Mouse (Mus musculus): Measurements from ENCODE around the gene Dcakd. TPM values are rescaled to one million over a fixed set of nuclear protein-coding genes. Genes with fewer than 3 reads are reported as not detected.

Gene Dcakd
- polyA plus RNA-seq, 1 experiment from 2014 or later: 137 TPM

- Histone ChIP-seq H3K4me1 (peaks cover 47% of the 10 kb centered on the region), H3K36me3 (peaks cover 66% of the 10 kb centered on the region), H3K9me3 (no peaks in the 10 kb centered on the region), H3K27ac (peak overlapping the region; percentile 79; the same call in 1 of the 2 replicates), H3K4me3 (no peak overlapping the region), H3K27me3 (ENCODE audit: insufficient read depth, poor library complexity, severe bottlenecking) (no peaks in the 10 kb centered on the region)
- 76% methylated on average over 14 of the region's 14 CpGs for WGBS
- DNase-seq (ENCODE audit: low spot score): no peak
Observed at GRCm38 (mm10) chr11:102999317-102999970, 28.7 kb downstream of the Dcakd start.

DNA sequence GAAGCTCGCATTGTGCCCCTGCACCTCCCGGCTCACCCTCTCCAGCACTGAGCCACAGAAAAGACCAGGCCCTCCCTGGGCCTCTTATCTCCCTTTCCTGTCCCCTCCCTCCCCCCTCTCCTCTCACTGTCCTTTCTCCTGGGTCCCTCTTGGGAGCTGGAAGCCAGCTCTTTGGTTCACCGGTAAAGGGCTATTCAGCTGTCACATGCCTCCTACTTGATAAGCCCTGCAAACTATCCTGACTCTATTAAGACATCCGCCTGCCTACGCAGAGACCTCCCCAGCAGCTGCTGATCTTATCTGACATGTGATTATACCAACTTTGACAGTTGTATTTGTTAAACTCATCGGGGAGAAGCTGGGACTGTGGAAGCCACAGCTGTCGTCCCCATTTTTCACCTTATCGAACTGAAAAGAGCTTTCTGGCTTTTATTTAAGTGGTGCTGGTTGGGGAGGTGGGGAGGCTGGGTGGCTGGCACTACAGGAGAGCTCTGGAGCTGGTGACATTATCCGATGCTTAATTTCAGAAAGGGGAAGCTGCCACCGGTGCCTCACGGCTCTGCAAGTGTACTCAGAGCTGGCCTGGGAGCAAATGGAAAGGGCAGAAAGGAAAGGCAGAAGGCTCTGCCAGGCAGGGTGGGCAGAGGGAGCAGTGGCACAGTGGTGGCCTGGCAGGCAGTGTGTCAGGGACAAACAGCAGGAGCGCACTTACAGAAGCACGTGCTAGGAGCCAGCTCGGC, 29.4 kb downstream of the Dcakd start:
- H3K4me1 ChIP-seq: peaks cover 47% of the 10 kb centered on the region
- peak overlapping the region; percentile 31 for H3K4me3 ChIP-seq
- no peak for DNase-seq (ENCODE audit: low spot score)
- H3K27ac ChIP-seq: peak overlapping the region; percentile 79
- H3K36me3 ChIP-seq: peaks cover 71% of the 10 kb centered on the region
- no peaks in the 10 kb centered on the region for H3K27me3 ChIP-seq (ENCODE audit: insufficient read depth, poor library complexity, severe bottlenecking)
- 20% methylated on average over 14 of the region's 14 CpGs for WGBS
- no peaks in the 10 kb centered on the region for H3K9me3 ChIP-seq

GRCm38 (mm10) chr11:102998254-102998576, 29.9 kb downstream of the Dcakd start:
- H3K27me3 ChIP-seq (ENCODE audit: insufficient read depth, poor library complexity, severe bottlenecking): no peaks in the 10 kb centered on the region
- peaks cover 66% of the 10 kb centered on the region for H3K36me3 ChIP-seq
- H3K4me3 ChIP-seq: peak overlapping the region; percentile 31
- no peaks in the 10 kb centered on the region for H3K9me3 ChIP-seq
- H3K4me1 ChIP-seq: peaks cover 43% of the 10 kb centered on the region
- peak overlapping the region; percentile 79 for H3K27ac ChIP-seq
- DNase-seq (ENCODE audit: low spot score): no peak
- WGBS: 53% methylated on average over 7 of the region's 7 CpGs

DNA sequence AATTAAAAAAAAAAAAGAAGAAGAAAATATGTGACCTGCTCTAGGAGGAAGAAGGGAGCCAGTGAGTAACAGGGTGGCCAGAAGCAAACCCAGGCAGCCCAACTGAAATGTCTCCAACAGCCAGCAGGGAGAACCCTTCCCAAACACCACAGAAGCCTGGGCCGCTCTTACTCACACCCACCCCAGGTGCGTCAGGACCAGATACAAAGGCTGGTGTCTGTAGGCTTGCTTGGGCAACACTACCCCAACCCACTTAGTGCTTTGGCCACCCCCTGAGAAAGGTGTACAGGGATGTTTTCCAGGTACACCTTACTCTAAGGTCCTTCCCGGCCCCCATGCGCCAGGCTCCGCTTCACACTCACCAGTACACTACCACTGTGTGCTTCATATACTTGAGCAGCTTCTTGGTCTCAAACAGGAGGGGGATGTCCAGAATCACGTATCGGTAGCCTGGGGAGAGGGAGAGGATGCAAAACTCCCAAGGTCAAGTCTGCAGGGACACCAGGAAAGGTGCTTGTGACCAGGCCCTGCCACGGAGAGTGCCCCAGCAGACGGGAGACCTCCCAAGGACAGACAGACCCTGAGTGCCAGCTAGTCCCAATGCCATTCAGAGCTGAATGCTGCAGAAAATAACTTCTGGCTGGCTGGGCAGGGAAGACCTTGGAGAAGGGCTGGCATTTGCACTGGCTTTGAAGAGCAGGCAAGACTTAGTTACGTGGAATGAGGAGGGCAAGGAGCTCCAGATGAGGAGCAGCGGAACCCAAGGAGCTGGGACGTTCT, 31.0 kb downstream of the Dcakd start:
- 92% methylated on average over 12 of the region's 12 CpGs for WGBS
- Histone ChIP-seq H3K9me3 (no peaks in the 10 kb centered on the region), H3K4me1 (peaks cover 42% of the 10 kb centered on the region), H3K27ac (peak overlapping the region; percentile 79; the same call in 1 of the 2 replicates), H3K36me3 (peaks cover 62% of the 10 kb centered on the region), H3K4me3 (no peak overlapping the region), H3K27me3 (ENCODE audit: insufficient read depth, poor library complexity, severe bottlenecking) (peaks cover 4% of the 10 kb centered on the region)
- DNase-seq (ENCODE audit: low spot score): no peak

- Histone ChIP-seq H3K27me3 (ENCODE audit: insufficient read depth, poor library complexity, severe bottlenecking) (peaks cover 12% of the 10 kb centered on the region), H3K4me1 (peaks cover 50% of the 10 kb centered on the region), H3K4me3 (no peak overlapping the region), H3K36me3 (peaks cover 62% of the 10 kb centered on the region), H3K27ac (no peak overlapping the region), H3K9me3 (no peaks in the 10 kb centered on the region)
- no peak for DNase-seq (ENCODE audit: low spot score)
- WGBS: 81% methylated on average over 7 of the region's 7 CpGs
Observed at GRCm38 (mm10) chr11:102996385-102996784, 31.7 kb downstream of the Dcakd start.

DNA sequence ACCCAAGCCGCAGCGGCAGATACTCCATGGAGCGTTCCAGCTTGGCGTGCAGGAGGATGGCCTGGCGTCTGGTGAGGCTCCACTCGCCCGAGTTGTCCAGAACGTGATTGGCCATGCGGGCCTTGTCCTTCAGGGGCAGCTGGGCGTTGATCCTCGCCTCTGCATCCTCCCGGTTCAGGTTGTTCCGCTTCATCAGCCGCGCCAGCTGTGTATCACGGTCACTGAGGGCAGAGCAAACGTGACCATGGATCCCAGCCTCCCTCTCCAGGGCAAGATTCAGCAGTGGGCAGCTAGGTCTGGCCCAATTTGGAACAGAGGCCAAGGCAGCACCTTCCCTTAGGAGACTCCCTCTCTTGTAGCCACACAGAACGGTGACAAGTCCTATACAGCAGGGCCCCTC, 33.2 kb downstream of the Dcakd start:
- peaks cover 49% of the 10 kb centered on the region for H3K4me1 ChIP-seq
- no peak for DNase-seq (ENCODE audit: low spot score)
- peaks cover 58% of the 10 kb centered on the region for H3K36me3 ChIP-seq
- H3K27ac ChIP-seq: no peak overlapping the region
- H3K27me3 ChIP-seq (ENCODE audit: insufficient read depth, poor library complexity, severe bottlenecking): peaks cover 26% of the 10 kb centered on the region
- H3K4me3 ChIP-seq: no peak overlapping the region
- no peaks in the 10 kb centered on the region for H3K9me3 ChIP-seq
- 92% methylated on average over 18 of the region's 18 CpGs for WGBS

DNA sequence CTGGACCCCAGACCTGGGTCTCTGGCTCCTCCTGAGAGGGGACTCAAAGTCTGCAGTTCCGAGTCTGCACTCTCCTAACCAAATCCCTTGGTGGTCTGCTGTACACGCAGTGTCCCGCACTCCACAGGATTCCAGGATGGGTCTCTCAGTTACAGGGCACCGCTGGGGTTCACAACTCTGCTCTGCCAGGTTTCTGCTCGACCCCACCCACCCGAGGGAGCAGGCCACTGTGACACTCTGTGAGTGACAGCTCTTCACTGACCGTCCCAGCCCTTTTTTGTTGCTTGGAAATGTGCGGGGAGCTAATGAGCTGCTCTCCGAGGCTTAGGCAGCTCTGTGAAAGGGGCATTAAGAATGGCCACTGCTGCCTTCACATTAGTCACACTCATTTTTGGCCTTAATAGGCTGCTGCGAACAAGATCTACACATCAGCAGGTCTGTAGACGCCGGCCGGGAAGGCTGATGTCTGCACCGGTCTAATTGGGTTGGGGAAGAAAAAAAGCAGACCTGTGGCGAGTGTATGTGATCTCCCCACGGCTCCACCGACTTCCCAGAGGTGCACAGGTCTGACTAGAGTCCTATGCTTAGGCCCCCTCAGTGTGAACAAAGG, 34.6 kb downstream of the Dcakd start:
- no peak for DNase-seq (ENCODE audit: low spot score)

GRCm38 (mm10) chr11:102992940-102993339, 35.2 kb downstream of the Dcakd start:
- H3K27me3 ChIP-seq (ENCODE audit: insufficient read depth, poor library complexity, severe bottlenecking): peaks cover 46% of the 10 kb centered on the region
- peaks cover 41% of the 10 kb centered on the region for H3K36me3 ChIP-seq

More for the DNA sequence above, 34.6 kb downstream of the Dcakd start:
- Histone ChIP-seq H3K27ac (no peak overlapping the region), H3K4me1 (peaks cover 42% of the 10 kb centered on the region), H3K27me3 (ENCODE audit: insufficient read depth, poor library complexity, severe bottlenecking) (peaks cover 40% of the 10 kb centered on the region), H3K36me3 (peaks cover 46% of the 10 kb centered on the region), H3K9me3 (no peaks in the 10 kb centered on the region), H3K4me3 (no peak overlapping the region)
- 60% methylated on average over 17 of the region's 17 CpGs for WGBS

GRCm38 (mm10) chr11:102991681-102992080, 36.5 kb downstream of the Dcakd start:
- H3K9me3 ChIP-seq: no peaks in the 10 kb centered on the region
- H3K36me3 ChIP-seq: peaks cover 29% of the 10 kb centered on the region
- WGBS: 1% methylated on average over 16 of the region's 16 CpGs
- peaks cover 28% of the 10 kb centered on the region for H3K4me1 ChIP-seq
- peaks cover 53% of the 10 kb centered on the region for H3K27me3 ChIP-seq (ENCODE audit: insufficient read depth, poor library complexity, severe bottlenecking)
- peak overlapping the region; percentile 52 for H3K4me3 ChIP-seq
- H3K27ac ChIP-seq: peak overlapping the region; percentile 49
- no peak for DNase-seq (ENCODE audit: low spot score)

More at GRCm38 (mm10) chr11:102992940-102993339, 35.2 kb downstream of the Dcakd start:
- DNase-seq (ENCODE audit: low spot score): peak; percentile 90
- peaks cover 36% of the 10 kb centered on the region for H3K4me1 ChIP-seq
- H3K9me3 ChIP-seq: no peaks in the 10 kb centered on the region
- H3K4me3 ChIP-seq: no peak overlapping the region
- no peak overlapping the region for H3K27ac ChIP-seq
- WGBS: 5% methylated on average over 5 of the region's 5 CpGs

- Histone ChIP-seq H3K4me1 (peaks cover 28% of the 10 kb centered on the region), H3K36me3 (peaks cover 15% of the 10 kb centered on the region), H3K27ac (peak overlapping the region; percentile 72), H3K9me3 (no peaks in the 10 kb centered on the region), H3K27me3 (ENCODE audit: insufficient read depth, poor library complexity, severe bottlenecking) (peaks cover 63% of the 10 kb centered on the region), H3K4me3 (peak overlapping the region; percentile 64)
- no peak for DNase-seq (ENCODE audit: low spot score)
- WGBS: 2% methylated on average over 29 of the region's 29 CpGs
Observed at GRCm38 (mm10) chr11:102990152-102990663, 37.9 kb downstream of the Dcakd start.

DNA sequence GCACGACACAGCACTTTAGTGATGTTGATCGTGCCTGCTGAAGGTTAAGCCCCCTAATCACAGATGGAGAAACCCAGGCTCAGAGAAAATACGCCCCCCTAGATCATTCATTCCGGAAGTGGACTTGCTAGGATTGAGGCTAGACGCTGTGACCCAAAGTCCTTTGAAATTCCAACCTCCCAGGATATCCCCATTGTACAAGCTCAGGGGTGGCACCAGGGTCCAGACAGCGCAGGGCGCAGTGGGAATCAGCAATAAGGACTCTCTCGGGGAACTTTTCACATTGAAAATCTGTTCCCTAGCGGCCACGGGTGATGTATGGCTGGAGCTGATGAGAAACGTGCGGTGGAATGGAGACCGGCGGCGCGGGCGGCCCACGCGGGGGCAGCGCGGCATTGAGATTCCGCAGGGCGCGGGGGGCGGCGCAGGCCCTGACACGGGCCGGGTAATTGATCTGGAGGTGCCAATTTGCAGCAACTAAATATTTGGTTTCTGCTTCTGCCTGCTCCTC, 38.4 kb downstream of the Dcakd start:
- H3K4me1 ChIP-seq: peaks cover 28% of the 10 kb centered on the region
- H3K27me3 ChIP-seq (ENCODE audit: insufficient read depth, poor library complexity, severe bottlenecking): peaks cover 65% of the 10 kb centered on the region
- 5% methylated on average over 28 of the region's 28 CpGs for WGBS
- peak overlapping the region; percentile 64 for H3K4me3 ChIP-seq
- H3K9me3 ChIP-seq: no peaks in the 10 kb centered on the region
- H3K27ac ChIP-seq: peak overlapping the region; percentile 72
- DNase-seq (ENCODE audit: low spot score): no peak
- peaks cover 10% of the 10 kb centered on the region for H3K36me3 ChIP-seq

DNA sequence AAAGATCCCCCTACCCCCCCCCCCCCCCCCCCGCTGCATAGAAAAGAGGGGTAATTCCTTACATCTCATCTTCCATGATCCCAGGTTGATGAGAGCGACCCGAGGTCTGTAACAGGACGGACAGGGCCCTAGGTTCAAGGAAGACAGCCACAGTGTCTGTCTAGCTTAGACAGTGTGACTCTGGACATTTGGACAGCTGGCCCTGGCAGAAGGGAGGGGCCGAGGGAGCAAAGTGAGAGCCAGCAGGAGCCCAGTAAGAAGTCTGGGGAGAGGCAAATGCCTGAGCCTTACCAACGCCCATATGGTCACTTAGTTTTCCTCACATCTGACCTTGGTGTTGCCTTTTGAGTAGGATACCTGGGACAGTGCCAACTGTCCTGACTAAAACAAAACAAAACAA, 43.0 kb downstream of the Dcakd start:
- Histone ChIP-seq H3K4me3 (no peak overlapping the region), H3K9me3 (no peaks in the 10 kb centered on the region), H3K27ac (no peak overlapping the region), H3K4me1 (peaks cover 9% of the 10 kb centered on the region), H3K27me3 (ENCODE audit: insufficient read depth, poor library complexity, severe bottlenecking) (peaks cover 66% of the 10 kb centered on the region), H3K36me3 (no peaks in the 10 kb centered on the region)
- WGBS: 50% methylated on average over 6 of the region's 6 CpGs
- DNase-seq (ENCODE audit: low spot score): no peak
